Mouse (Mus musculus) cerebellum, adult 2 months (tissue): ENCODE results near the gene Plxnb1. TPM values are rescaled to one million over a fixed set of nuclear protein-coding genes. Genes with fewer than 3 reads are reported as not detected.

Experiments used
- DNase-seq, 2 experiments: peaks; one replicate each; pipeline ENCODE4 v3.0.0; 2021
- H3K27ac ChIP-seq: fragments of 200-500 bp; 2 replicates; pipeline ENCODE4 v1.5.1; 2012; ENCODE audit warnings: low read length, control low read depth, inconsistent platforms; ENCODE audit not compliant: insufficient read depth
- H3K27me3 ChIP-seq: fragments of 200-500 bp; 2 replicates; pipeline ENCODE4 v1.6.1; 2012; ENCODE audit warnings: inconsistent platforms, mild to moderate bottlenecking, low read length, moderate library complexity; ENCODE audit not compliant: control insufficient read depth, insufficient read depth
- H3K4me1 ChIP-seq: fragments of 200-500 bp; 2 replicates; pipeline ENCODE4 v1.6.1; 2011; ENCODE audit warnings: low read length; ENCODE audit not compliant: control insufficient read depth, insufficient read depth
- H3K4me3 ChIP-seq: fragments of 200-500 bp; replicated peaks from 2 replicates; pipeline ENCODE3; 2011; ENCODE audit warnings: mild to moderate bottlenecking, low read depth, low read length, control low read depth; ENCODE audit not compliant: insufficient read depth
- CTCF ChIP-seq: fragments of 200-500 bp; IDR thresholded peaks from 2 replicates; pipeline ENCODE4 v1.5.1; 2011; ENCODE audit warnings: low read depth, mild to moderate bottlenecking, control low read depth, low read length, moderate library complexity, borderline replicate concordance; ENCODE audit not compliant: insufficient read depth
- POLR2A ChIP-seq: fragments of 200-500 bp; IDR thresholded peaks from 2 replicates; pipeline ENCODE4 v1.6.1; 2011; ENCODE audit warnings: low read length, control low read depth, borderline replicate concordance; ENCODE audit not compliant: insufficient read depth
- WGBS: fragments of 180-500 bp; shearing (Covaris S2); methylation state at CpG from one replicate; pipeline ENCODE4 v1.1.7; 2018; 5-methylcytosine and 5-hydroxymethylcytosine counted together
- polyA plus RNA-seq: library from polyadenylated mRNA; depleted of rRNA; stranded (reverse); fragments of >200 nt; gene quantifications from 2 replicates; pipeline ENCODE4 v1.2.3, GENCODE M21; 2012

Plxnb1 gene
- polyA plus RNA-seq, 1 experiment = 26.4 TPM

DNA sequence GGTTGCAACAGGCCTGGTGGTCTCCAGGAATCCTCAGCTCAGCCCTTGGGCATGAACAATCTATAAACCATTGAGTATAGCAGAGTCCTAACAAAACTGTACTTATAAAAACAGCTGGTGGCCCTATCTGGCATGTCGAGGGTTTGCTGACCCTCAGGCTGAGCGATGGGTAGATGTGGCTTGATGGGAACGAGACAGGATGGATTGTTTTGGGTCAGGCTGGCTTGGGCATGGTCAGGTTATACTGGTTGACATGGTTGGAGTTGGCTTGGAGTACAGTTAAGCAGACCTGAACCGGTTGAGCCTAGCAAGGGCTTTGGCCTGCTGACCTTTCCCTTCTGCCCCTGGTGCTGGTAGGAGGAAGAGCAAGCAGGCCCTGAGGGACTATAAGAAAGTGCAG, 15.9 kb downstream of the Plxnb1 start:
- TF ChIP-seq CTCF = no peak
- no peak for TF ChIP-seq POLR2A
- Histone ChIP-seq H3K27ac (no peak overlapping the region), H3K4me1 (no peaks in the 10 kb centered on the region), H3K4me3 (no peak overlapping the region), H3K27me3 (no peaks in the 10 kb centered on the region)
- peak in 1 of 2 experiments; percentile 1 for DNase-seq
- 81% methylated on average over 4 of the region's 4 CpGs for WGBS

DNA sequence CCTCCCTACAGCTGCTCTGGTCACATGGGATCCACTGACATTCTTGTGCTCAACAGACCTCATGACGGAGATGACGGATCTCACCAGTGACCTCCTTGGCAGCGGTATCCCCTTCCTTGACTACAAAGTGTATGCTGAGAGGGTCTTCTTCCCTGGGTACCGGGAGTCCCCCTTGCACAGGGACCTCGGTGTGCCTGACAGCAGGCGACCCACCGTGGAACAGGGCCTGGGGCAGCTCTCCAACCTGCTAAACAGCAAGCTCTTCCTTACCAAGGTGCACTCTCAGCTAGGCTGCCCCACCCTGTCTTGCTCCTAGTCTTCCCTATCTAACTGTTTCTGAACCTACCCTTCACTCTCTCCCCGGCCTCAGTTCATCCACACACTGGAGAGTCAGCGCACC, 16.4 kb downstream of the Plxnb1 start:
- no peak for TF ChIP-seq POLR2A
- no peak for TF ChIP-seq CTCF
- H3K4me3 ChIP-seq = no peak overlapping the region
- H3K4me1 ChIP-seq = no peaks in the 10 kb centered on the region
- no peak overlapping the region for H3K27ac ChIP-seq
- no peak for DNase-seq
- H3K27me3 ChIP-seq = no peaks in the 10 kb centered on the region
- 90% methylated on average over 9 of the region's 9 CpGs for WGBS

DNA sequence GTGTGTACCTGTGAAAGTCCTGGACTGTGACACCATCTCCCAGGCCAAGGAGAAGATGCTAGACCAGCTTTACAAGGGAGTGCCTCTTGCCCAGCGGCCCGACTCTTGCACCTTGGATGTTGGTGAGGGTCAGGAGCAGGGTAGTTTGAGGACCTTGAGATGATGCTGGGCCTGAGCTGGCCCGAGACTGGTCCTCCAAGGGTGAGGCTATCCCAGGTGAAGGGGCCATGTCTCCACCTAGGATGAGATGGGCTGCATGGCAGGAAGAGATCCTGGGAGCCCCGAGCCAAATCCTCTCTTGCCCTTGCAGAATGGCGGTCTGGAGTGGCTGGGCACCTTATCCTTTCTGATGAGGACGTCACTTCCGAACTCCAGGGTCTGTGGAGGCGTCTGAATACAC, 18.1 kb downstream of the Plxnb1 start:
- DNase-seq = no peak
- 94% methylated on average over 8 of the region's 8 CpGs for WGBS
- no peaks in the 10 kb centered on the region for H3K4me1 ChIP-seq
- TF ChIP-seq CTCF (no peak), POLR2A (no peak)
- H3K27me3 ChIP-seq = no peaks in the 10 kb centered on the region
- no peak overlapping the region for H3K4me3 ChIP-seq
- no peak overlapping the region for H3K27ac ChIP-seq

DNA sequence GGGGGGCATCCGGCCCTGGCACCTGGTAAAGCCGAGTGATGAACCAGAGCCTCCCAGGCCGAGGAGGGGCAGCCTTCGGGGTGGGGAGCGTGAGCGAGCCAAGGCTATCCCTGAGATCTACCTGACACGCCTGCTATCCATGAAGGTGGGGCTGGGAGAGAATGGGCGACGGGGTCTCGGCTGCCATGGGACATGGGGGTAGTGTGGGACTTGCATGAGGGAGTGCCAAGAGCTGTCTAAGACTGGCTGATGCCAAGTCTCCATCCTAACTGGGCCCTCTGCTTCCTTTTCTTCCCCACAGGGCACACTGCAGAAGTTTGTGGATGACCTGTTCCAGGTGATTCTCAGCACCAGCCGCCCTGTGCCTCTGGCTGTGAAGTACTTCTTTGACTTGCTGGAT, 19.1 kb downstream of the Plxnb1 start:
- WGBS = 88% methylated on average over 11 of the region's 11 CpGs
- H3K27ac ChIP-seq = no peak overlapping the region
- TF ChIP-seq CTCF = no peak
- no peak for TF ChIP-seq POLR2A

DNA sequence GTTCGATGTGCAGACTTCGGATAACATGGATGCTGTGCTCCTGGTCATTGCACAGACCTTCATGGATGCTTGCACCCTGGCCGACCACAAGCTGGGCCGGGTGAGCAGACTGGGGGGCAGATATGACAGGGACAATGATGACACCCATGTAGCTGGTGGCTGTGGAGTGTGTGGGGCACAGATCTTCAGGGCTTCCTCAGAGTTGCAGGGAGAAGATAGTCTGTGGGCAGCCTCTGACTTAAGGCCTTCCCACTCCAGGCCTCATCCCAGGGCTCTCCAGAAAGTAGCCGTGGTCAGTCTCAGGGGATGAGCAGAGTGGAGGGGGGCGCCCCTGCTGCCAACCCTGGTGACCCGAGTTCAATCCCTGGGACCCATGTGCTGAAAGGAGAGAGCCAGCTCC, 19.7 kb downstream of the Plxnb1 start:
- WGBS = 86% methylated on average over 7 of the region's 7 CpGs
- H3K27me3 ChIP-seq = no peaks in the 10 kb centered on the region
- no peak for TF ChIP-seq CTCF
- TF ChIP-seq POLR2A = no peak
- DNase-seq = no peak
- no peak overlapping the region for H3K4me3 ChIP-seq
- no peak overlapping the region for H3K27ac ChIP-seq
- no peaks in the 10 kb centered on the region for H3K4me1 ChIP-seq

More for the DNA sequence above, 19.1 kb downstream of the Plxnb1 start:
- H3K4me1 ChIP-seq = no peaks in the 10 kb centered on the region
- DNase-seq = no peak
- no peak overlapping the region for H3K4me3 ChIP-seq
- no peaks in the 10 kb centered on the region for H3K27me3 ChIP-seq

DNA sequence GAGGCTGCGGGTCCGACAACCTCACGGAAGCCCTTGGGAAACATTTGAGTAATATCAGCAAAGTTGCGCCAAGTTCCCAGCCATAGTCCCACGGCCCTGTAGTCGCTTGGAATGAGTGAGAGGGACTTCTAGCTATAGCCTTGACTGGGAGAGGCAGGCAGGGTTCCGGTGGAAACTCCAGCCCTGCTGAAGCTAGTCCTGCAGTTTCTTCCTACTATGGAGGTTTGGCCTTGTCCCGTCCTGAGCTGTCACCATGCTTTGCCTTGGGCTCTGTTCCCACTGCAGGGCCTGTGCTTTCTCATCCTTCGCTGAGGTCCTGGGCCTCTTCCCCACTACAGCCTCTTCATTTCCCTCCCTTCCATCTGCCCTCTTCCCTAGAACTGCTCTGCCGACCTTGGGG, 21.0 kb downstream of the Plxnb1 start:
- WGBS = 92% methylated on average over 10 of the region's 10 CpGs

DNA sequence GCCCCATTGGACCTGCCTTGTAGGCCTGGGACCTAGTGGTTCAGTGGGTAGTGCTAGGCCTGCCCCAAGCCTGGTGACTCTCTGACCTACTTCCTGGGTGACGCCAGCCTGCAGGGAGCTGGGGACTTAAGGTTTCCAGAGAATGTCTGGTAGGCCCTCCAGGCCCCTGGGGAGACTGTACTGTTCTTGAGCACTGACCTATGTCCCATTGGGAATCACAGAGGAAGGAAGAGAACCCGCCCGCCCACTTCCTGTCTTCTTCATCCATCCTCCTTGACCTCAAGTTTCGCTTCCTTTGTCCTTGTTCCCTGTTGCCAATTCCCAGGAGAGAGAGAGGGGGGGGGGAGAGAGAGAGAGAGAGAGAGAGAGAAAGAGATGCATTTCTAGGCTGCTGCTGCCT, 22.9 kb downstream of the Plxnb1 start:
- H3K4me3 ChIP-seq = no peak overlapping the region
- WGBS = 85% methylated on average over 4 of the region's 4 CpGs
- TF ChIP-seq CTCF (no peak), POLR2A (no peak)
- H3K27me3 ChIP-seq = no peaks in the 10 kb centered on the region
- no peak overlapping the region for H3K27ac ChIP-seq
- no peak for DNase-seq
- H3K4me1 ChIP-seq = no peaks in the 10 kb centered on the region

More for the DNA sequence above, 21.0 kb downstream of the Plxnb1 start:
- H3K4me1 ChIP-seq = no peaks in the 10 kb centered on the region
- no peak overlapping the region for H3K4me3 ChIP-seq
- TF ChIP-seq CTCF = no peak
- no peak for TF ChIP-seq POLR2A
- DNase-seq = no peak
- no peaks in the 10 kb centered on the region for H3K27me3 ChIP-seq
- no peak overlapping the region for H3K27ac ChIP-seq

DNA sequence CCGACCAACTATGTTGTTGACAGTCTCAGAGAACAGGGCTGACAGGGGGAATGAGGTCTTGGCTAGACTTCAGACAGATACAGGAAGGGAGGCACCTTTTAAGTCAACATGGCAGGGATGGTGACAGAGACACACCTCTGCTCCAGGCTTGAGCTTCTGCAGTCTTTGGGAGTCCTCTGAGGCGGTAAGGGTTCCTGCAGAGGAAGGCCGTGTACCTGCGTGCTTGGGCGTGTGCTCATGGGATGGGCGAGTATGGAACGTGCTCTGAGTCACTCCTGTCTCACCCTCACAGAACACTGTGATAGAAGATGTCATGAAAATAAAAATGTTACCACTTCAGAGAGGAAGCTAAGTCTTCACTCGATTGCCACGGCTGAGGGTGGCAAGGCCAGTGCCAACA, 24.4 kb downstream of the Plxnb1 start:
- no peaks in the 10 kb centered on the region for H3K27me3 ChIP-seq
- H3K27ac ChIP-seq = no peak overlapping the region
- WGBS = 77% methylated on average over 9 of the region's 9 CpGs
- no peak overlapping the region for H3K4me3 ChIP-seq
- H3K4me1 ChIP-seq = no peaks in the 10 kb centered on the region
- TF ChIP-seq POLR2A (no peak), CTCF (no peak)
- DNase-seq = no peak

DNA sequence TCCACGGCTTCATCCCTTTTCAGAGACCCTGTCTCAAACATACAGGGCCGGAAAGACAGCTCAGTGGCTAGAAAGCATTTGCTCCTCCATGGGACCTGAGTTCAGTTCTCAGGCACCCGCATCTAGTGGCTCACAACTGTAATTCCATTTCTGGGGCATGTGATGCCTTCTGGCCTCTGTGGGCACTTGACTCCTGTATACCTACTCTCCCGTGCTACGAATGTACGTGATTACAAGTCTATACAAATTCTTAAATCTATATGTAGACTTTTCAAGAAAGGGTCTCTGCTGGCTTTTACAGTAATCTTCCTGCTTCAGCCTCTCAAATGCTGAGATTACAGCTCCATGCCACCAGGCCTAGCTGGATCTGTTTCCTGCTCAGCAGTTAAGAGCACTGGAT, 25.8 kb downstream of the Plxnb1 start:
- no peaks in the 10 kb centered on the region for H3K4me1 ChIP-seq
- no peaks in the 10 kb centered on the region for H3K27me3 ChIP-seq
- DNase-seq = no peak
- WGBS = 86% methylated on average over 6 of the region's 6 CpGs
- H3K27ac ChIP-seq = no peak overlapping the region
- no peak overlapping the region for H3K4me3 ChIP-seq
- TF ChIP-seq POLR2A = no peak
- no peak for TF ChIP-seq CTCF
